Mouse (Mus musculus): ENCODE measurements around the gene Mettl2. TPM values are rescaled to one million over a fixed set of nuclear protein-coding genes. Genes with fewer than 3 reads are reported as not detected.

Gene Mettl2
- total RNA-seq, 2 experiments from 2014 or later, result 34.8 to 37.1 TPM

Other genes starting within 250 kb of the Mettl2 start
- 1 to 10 TPM; 1.3 to 1.4 TPM for gene Efcab3, start 62.8 kb upstream of the Mettl2 start, total RNA-seq (2021)
- gene Gm10842, start 20.5 kb downstream of the Mettl2 start, total RNA-seq (2021), result not detected
- gene Tlk2, start 52.4 kb downstream of the Mettl2 start, total RNA-seq (2021), result 10 to 100 TPM; 62.8 to 67.2 TPM
- 10 to 100 TPM; 43.5 to 49.5 TPM for gene Mrc2, start 166.2 kb downstream of the Mettl2 start, total RNA-seq (2021)

All from adrenal gland, postnatal 4 days (tissue).